Mouse (Mus musculus) G1E (cell line): ENCODE measurements around the gene Rtn4rl1.

Experiments
- CTCF ChIP-seq: IDR thresholded peaks from 2 replicates; pipeline ENCODE4 v1.5.1; 2012; ENCODE audit warnings: low read depth, low read length, inconsistent platforms, mixed read lengths
- GATA1 ChIP-seq: IDR thresholded peaks from 2 replicates; pipeline ENCODE4 v1.6.1; 2012; ENCODE audit warnings: borderline replicate concordance, low read length, inconsistent platforms, mixed read lengths
- GATA2 ChIP-seq: IDR thresholded peaks from 2 replicates; pipeline ENCODE4 v1.6.1; 2012; ENCODE audit warnings: low read depth, low read length, inconsistent platforms, borderline replicate concordance
- POLR2AphosphoS5 ChIP-seq: IDR thresholded peaks from 2 replicates; pipeline ENCODE4 v1.6.1; 2012; ENCODE audit warnings: low read depth, low read length, inconsistent platforms; ENCODE audit not compliant: insufficient replicate concordance
- TAL1 ChIP-seq: conservative IDR thresholded peaks from 2 replicates; pipeline ENCODE4 v1.6.1; 2012; ENCODE audit warnings: low read depth, low read length, inconsistent platforms, mixed read lengths

DNA sequence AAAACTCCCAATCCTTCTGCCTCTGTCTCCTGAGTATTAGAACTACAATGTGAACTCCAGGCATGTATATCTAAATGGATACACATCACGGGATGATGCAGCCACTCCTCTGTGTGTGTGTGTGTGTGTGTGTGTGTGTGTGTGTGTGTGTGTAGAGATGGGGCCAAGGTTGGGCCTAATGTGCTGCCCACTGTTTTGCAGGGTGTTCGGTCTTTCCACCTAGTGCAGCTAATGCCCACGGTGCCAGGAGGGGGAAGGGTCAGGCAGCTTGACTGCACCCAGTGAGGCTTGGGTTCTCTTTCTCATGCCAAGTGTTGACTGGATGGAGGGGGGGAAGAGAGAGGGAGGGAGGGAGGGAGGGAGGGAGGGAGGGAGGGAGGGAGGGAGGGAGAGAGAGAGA lies 19.3 kb downstream of the Rtn4rl1 start:
- TF ChIP-seq CTCF (no peak), POLR2AphosphoS5 (no peak), GATA1 (no peak), TAL1 (no peak), GATA2 (no peak)
